Mouse (Mus musculus): ENCODE data around the gene Pofut2.
"Not testable (repeated sequence)": the region's sequence is repeated elsewhere in the genome, so short reads cannot be mapped to it uniquely, and the experiment has no call there.

Gene Pofut2

DNA sequence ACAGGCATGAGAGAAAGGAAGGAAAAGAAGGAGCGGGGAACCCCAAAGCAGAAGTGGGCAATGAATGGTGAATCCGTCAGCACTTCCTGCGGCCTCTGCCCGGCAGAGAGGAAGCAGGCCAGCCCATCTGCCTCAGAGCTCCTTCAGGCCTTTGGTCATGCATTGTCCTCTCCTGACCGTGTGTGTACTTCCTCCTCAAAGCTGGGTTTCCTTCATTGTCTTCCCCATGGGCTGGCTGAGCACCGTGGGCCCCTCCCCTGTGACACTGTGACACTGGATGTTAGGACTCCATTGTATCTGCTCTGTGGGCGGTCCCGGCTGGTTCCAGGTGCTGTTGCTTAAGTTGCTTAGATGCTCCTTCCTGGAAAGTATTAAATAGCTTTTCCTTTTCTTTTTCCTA lies 7.3 kb downstream of the Pofut2 start:
- no peak for DNase-seq (ENCODE audit: low spot score in 2 of 2)

DNA sequence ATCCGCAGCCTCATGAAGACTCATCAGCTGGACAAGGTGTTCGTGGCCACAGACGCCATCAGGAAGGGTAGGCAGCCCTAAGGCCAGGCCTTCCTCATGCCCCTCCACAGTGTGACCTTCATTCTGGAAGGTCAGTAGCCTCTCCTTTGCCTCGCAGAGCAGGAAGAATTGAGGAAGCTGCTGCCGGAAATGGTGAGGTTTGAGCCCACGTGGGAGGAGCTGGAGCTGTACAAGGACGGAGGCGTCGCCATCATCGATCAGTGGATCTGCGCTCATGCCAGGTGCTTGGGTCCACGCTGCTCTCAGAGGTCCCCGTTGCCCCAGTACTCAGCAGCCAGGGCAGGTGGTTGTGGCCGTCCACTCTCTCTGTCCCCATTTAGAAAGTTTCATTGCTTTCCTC lies 8.0 kb downstream of the Pofut2 start:
- no peak for DNase-seq (ENCODE audit: low spot score in 2 of 2)

DNA sequence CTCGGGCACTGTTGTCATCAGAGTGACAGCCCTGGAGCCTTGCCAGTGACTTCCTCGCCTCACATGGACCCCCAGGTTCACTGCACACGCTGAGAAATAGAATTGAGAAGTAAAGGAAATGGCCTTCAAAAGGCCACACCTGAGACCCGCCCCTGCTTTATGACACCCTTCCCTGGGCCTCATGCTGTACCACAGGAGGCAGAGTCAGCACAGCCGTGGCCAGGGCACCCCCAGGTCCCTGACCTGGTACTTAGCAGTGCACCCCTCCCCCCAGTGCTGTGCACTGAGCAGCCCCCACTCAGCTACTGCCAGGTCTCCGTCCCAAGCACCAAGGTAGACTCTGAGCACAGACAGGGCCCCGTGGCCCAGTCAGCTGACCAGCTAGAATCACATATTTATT lies 10.1 kb downstream of the Pofut2 start:
- DNase-seq (ENCODE audit: low spot score in 2 of 2): no peak

- DNase-seq (ENCODE audit: low spot score in 2 of 2): no peak
These were observed 14.1 kb downstream of the Pofut2 start for GRCm38 (mm10) chr10:77272980-77273730.

- no peak for DNase-seq (ENCODE audit: low spot score in 2 of 2)
These were observed 14.8 kb downstream of the Pofut2 start for GRCm38 (mm10) chr10:77273798-77274197.

GRCm38 (mm10) chr10:77282085-77282484 lies 23.1 kb downstream of the Pofut2 start:
- not testable (repeated sequence) for DNase-seq (ENCODE audit: low spot score in 2 of 2)

GRCm38 (mm10) chr10:77282822-77283221 lies 23.8 kb downstream of the Pofut2 start:
- peak in 1 of 2 experiments; percentile 67 for DNase-seq (ENCODE audit: low spot score in 2 of 2)

DNA sequence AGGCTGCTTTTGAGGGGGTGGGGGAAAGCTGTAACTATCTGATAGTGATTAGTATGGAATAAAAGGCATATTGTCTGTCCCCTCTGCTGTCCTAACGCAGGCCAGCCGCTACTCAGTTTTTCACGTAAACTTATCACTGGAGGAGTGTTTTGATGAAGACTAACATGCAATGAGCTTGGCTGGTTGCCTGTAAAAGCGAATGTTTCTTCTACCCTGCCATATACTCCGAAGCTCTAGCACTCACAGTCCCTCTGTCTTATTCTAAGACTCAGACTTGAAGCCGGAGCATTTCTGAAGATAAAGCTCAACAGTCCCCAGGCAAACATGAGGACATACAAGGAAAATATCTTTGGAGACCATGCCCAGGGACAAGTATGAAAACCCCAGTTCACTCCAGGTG lies 25.8 kb downstream of the Pofut2 start:
- no peak for DNase-seq (ENCODE audit: low spot score in 2 of 2)

DNA sequence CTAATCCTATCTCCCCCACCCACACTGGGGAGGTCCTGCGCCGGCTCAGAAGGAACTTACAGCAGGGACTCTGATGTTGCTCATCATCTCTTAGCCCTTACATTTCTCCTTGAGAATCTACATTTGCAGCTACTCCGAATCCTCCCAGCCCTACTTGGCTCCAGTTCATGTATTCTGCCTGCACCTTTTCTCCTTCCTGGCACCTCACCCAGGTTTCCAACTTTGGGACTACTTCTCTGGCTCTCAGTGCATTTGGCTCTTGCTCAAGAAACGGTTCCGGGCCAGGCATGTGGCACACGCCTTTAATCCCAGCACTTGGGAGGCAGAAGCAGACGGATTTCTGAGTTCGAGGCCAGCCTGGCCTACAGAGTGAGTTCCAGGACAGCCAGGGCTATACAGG lies 28.6 kb downstream of the Pofut2 start:
- DNase-seq (ENCODE audit: low spot score in 2 of 2): no peak

GRCm38 (mm10) chr10:77288639-77289195 lies 29.7 kb downstream of the Pofut2 start:
- no peak for DNase-seq (ENCODE audit: low spot score in 2 of 2)

- no peak for DNase-seq (ENCODE audit: low spot score in 2 of 2)
These were observed 30.5 kb downstream of the Pofut2 start for GRCm38 (mm10) chr10:77289559-77289958.

DNA sequence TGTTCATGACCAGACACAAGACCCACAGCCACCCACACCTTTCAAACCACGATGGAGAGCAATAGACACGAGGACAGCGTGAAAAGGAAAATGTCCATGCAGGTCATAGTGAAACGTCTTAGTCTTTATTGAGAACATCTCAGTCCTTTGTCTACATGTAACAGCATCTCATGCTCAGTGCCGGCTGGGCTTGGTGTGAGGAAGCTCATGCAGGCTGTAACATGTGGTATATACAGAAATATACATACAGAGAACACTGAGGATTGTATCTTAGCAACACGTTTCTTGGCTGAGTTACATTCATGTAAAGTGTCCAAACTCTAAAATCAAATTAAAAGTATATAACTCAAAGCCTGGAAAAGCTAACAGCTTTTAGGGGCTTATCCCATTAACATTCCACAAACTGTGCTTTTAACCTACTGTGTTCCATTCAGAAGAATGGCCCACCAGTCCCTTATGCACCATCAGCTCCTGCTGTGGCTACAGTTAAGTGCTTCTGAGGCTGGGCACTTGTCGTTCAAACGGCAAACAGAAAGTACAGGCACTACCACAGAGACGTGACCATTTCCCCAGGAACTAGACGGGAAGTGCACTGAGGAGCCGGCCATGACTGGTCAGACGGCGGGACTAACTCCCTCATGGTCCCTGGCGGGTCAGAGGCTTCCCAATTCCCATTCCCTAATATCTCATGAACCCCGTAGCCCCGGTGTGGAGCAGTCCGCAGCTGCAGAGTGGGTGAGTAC lies 31.8 kb downstream of the Pofut2 start:
- DNase-seq (ENCODE audit: low spot score in 2 of 2): no peak

DNA sequence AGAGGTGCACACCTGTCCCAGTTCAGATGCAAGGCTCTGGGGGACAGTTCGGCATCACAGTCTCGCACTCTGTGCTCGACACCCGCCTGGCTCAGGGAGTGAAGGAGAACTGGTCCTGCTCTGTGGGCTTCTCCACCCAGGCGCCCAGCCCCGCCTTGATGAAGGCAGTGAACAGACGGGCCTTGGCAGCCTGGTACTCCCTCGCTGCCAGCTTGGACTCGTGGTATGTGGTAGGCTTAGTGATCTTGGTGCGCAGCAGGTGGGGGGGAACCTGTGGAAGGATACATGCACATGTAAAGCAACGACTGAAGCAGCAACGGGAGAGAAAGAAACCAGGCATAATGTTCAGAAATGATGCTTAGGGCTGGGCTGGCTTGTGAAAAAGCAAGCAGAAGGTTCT lies 35.7 kb downstream of the Pofut2 start:
- DNase-seq (ENCODE audit: low spot score in 2 of 2): no peak

- no peak for DNase-seq (ENCODE audit: low spot score in 2 of 2)
These were observed 39.6 kb downstream of the Pofut2 start for GRCm38 (mm10) chr10:77298621-77299020.

DNA sequence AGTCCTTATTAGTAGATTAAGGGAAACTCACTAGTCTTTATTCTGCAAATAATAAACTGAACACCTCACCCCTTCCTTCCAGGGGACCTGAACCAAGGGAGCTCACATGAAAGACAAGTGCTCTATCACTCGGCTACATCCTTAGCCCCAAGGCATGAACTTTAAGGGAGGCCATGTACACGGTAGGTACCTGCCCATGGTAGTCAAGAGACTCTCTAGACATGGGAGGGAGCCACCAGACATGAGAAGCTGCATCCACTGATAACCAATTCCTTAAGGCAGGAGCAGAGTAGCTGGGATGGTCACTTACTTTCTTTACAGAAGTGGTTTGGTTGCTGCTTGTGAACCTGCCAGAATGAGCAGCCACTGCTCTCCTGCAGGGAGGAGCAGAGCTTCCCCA lies 40.2 kb downstream of the Pofut2 start:
- DNase-seq (ENCODE audit: low spot score in 2 of 2): no peak

DNA sequence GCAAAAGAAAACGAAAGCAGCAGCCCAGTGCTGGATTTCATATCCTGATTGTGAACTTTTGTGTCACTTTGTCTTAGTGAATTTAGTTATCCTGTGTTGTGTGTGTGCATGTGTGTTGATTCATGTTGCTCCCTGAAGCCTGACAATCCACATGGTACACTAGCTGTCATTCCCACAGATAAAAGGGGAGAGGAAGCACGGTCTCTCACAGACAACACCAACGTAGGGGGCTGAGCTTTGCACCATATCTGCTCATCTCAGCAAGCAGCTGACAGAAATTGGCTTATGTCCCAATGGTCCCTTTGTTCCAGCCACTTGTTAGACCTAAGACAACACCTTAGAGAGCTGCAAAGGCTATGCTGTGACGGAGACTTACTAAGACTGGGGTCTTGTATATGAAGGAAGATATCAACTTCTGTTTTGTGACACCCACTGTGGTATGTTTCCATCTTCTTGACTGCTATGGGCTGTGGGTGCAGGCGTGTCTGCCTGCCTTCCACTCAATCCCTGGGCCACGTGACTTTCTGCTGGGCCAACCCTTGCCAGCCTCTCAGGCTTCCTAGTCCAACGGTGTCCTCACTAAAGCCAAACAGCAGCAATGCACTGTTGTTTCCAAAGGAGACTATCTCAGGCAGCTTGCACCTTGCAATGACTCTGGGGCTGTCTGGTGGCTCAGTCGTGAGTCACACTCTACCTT lies 41.4 kb downstream of the Pofut2 start:
- no peak for DNase-seq (ENCODE audit: low spot score in 2 of 2)

- DNase-seq (ENCODE audit: low spot score in 2 of 2): no peak
These were observed 41.9 kb downstream of the Pofut2 start for GRCm38 (mm10) chr10:77300934-77301297.

- DNase-seq (ENCODE audit: low spot score in 2 of 2): no peak
These were observed 45.3 kb downstream of the Pofut2 start for GRCm38 (mm10) chr10:77304362-77304761.

- DNase-seq (ENCODE audit: low spot score in 2 of 2): no peak
These were observed 46.0 kb downstream of the Pofut2 start for GRCm38 (mm10) chr10:77304840-77305533.

DNA sequence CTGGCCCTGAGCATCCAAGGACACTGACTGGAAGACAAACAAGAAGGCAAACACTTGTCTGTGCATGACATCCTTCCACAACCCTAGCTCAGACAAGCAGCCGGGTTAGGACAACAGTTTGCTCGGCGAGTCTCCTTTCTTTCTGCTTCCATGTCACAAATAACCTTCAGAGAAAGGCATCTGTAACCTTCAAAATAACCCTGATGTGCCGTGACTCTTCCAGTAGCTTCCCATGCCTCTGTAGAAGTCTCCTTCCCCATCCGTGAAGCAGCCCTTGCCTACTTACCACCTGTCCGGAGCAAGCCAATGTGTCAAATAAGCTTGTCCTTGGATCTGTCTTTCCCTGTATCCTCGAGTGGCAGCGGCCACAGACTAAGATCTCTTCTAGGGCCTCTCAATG lies 46.7 kb downstream of the Pofut2 start:
- no peak for DNase-seq (ENCODE audit: low spot score in 2 of 2)

GRCm38 (mm10) chr10:77308978-77309377 lies 50.0 kb downstream of the Pofut2 start:
- no peak for DNase-seq (ENCODE audit: low spot score in 2 of 2)

All from frontal cortex, postnatal 10 days (tissue).